11 mouse cellular contexts compared by ENCODE assay signal in genomic region chr19:10719751-10720150, GRCm38 (mm10). TPM values are rescaled to one million over a fixed set of nuclear protein-coding genes. Genes with fewer than 3 reads are reported as not detected.
DNase-seq lines count a peak whose midpoint lies in the region; ATAC-seq lines count a peak whose summit lies in the region.
"Had no signal": no experiment of that assay in that cellular context is flagged by ENCODE, and none has a peak within 500 bp of the region (broad histone marks: within the 10 kb centered on the region; RNA-seq: fewer than 3 reads in every experiment).

No protein-coding gene starts in this region.

- no peaks in the 10 kb centered on the region for H3K9me3 ChIP-seq in forebrain, embryonic 12.5 days
- H3K9me3 ChIP-seq in forebrain, embryonic 11.5 days (ENCODE audit: control insufficient read depth, low read length), result no peaks in the 10 kb centered on the region
- no peaks in the 10 kb centered on the region for H3K9me3 ChIP-seq in limb, embryonic 13.5 days

- WGBS in forebrain, embryonic 12.5 days, result 36% methylated on average over 2 of the region's 2 CpGs
- WGBS in forebrain, embryonic 11.5 days, result 52% methylated on average over 2 of the region's 2 CpGs
- 8% methylated on average over 2 of the region's 2 CpGs for WGBS in limb, embryonic 13.5 days

- 0 out of 2 replicates have a peak, but pooled peaks have one; percentile 24 for ATAC-seq in forebrain, embryonic 12.5 days (ENCODE audit: low FRiP score)
- ATAC-seq in forebrain, embryonic 11.5 days (replicated peaks; ENCODE audit: low FRiP score), result no peak
- no peak for ATAC-seq in limb, embryonic 13.5 days (ENCODE audit: low FRiP score, low read depth)
- ATAC-seq in granulocyte monocyte progenitor cell, adult 5-6 weeks (replicated peaks; ENCODE audit: poor library complexity, severe bottlenecking), result no peak
- ATAC-seq: Patski had no signal

- DNase-seq in forebrain, embryonic 11.5 days (ENCODE audit: low spot score), result no peak
- peak; percentile 91 for DNase-seq in brain, adult 2 months (ENCODE audit: low read depth, low spot score)
- peak; percentile 32 for DNase-seq in embryo, embryonic 11 days
- no peak for DNase-seq in right cerebral cortex, postnatal 36 days (ENCODE audit: low spot score in 2 of 2)
- no peak for DNase-seq in left cerebral cortex, postnatal 10 days (ENCODE audit: extremely low spot score in 1 of 2, low spot score in 2 of 2)
- DNase-seq: B cell, adult 2 months had no signal

- peaks cover 29% of the 10 kb centered on the region for H3K4me1 ChIP-seq in forebrain, embryonic 12.5 days
- H3K4me1 ChIP-seq in forebrain, embryonic 11.5 days (replicated peaks; ENCODE audit: control insufficient read depth, insufficient read depth, low read length), result peaks cover 18% of the 10 kb centered on the region
- H3K4me1 ChIP-seq in limb, embryonic 13.5 days, result peaks cover 28% of the 10 kb centered on the region

- H3K27me3 ChIP-seq in forebrain, embryonic 12.5 days, result no peaks in the 10 kb centered on the region
- no peaks in the 10 kb centered on the region for H3K27me3 ChIP-seq in forebrain, embryonic 11.5 days (ENCODE audit: control insufficient read depth, insufficient read depth, low read length)
- H3K27me3 ChIP-seq in limb, embryonic 13.5 days, result no peaks in the 10 kb centered on the region
- H3K27me3 ChIP-seq: Patski had no signal

- H3K27ac ChIP-seq in forebrain, embryonic 12.5 days, result 0 out of 2 replicates have a peak overlapping the region, but pooled peaks have one; percentile 65
- no peak overlapping the region for H3K27ac ChIP-seq in forebrain, embryonic 11.5 days (ENCODE audit: low read depth, low read length)
- H3K27ac ChIP-seq in limb, embryonic 13.5 days, result no peak overlapping the region

- H3K4me2 ChIP-seq in forebrain, embryonic 12.5 days, result no peak overlapping the region; the same call in 1 of the 2 replicates
- H3K4me2 ChIP-seq in forebrain, embryonic 11.5 days (ENCODE audit: low read depth, low read length, severe bottlenecking), result no peak overlapping the region
- H3K4me2 ChIP-seq in limb, embryonic 13.5 days (replicated peaks), result no peak overlapping the region

- intact Hi-C loops in left cerebral cortex, postnatal 10 days (cut with DNase I), result loop anchor here (10.0 kb wide), 1 partner anchor 95 kb away; no protein-coding TSS in a partner anchor

- no peak overlapping the region for H3K4me3 ChIP-seq in forebrain, embryonic 12.5 days (replicated peaks)
- H3K4me3 ChIP-seq in forebrain, embryonic 11.5 days (ENCODE audit: low read depth, low read length), result no peak overlapping the region
- no peak overlapping the region for H3K4me3 ChIP-seq in limb, embryonic 13.5 days

- no peak overlapping the region for H3K9ac ChIP-seq in forebrain, embryonic 12.5 days
- H3K9ac ChIP-seq in forebrain, embryonic 11.5 days (ENCODE audit: low read length), result no peak overlapping the region
- peak overlapping the region; percentile 19; the same call in 1 of the 2 replicates for H3K9ac ChIP-seq in limb, embryonic 13.5 days

- no peaks in the 10 kb centered on the region for H3K36me3 ChIP-seq in forebrain, embryonic 12.5 days (replicated peaks)
- H3K36me3 ChIP-seq in forebrain, embryonic 11.5 days (ENCODE audit: control insufficient read depth, insufficient read depth, low read length), result no peaks in the 10 kb centered on the region
- no peaks in the 10 kb centered on the region for H3K36me3 ChIP-seq in limb, embryonic 13.5 days

RNA-seq across cellular contexts. Expression of gene Cd5, which starts 19.1 kb away (rescaled TPM):
- polyA plus RNA-seq in forebrain, embryonic 12.5 days (2016; fragmentation: Nextera tagmentation; extraction: Ambion mirVana), result not detected in 2 replicates
- 0.05 TPM in 1 of 2 replicates, not detected in the other for polyA plus RNA-seq in forebrain, embryonic 11.5 days (2014; fragmentation: Nextera tagmentation; extraction: Ambion mirVana)
- polyA plus RNA-seq in limb, embryonic 13.5 days (2015; fragmentation: Nextera tagmentation; extraction: Ambion mirVana), result 0.08 and 0.19 TPM in 2 replicates
- not detected in 2 replicates for total RNA-seq in granulocyte monocyte progenitor cell, adult 5-6 weeks (2014; fragmentation: Nextera tagmentation)
- not detected in 2 replicates for total RNA-seq in granulocyte monocyte progenitor cell, adult 5-6 weeks (2017)
- under 1 TPM in 1 of 2 experiments, not detected in 1; 0.30 TPM for total RNA-seq in left cerebral cortex, postnatal 10 days (2021)
- polyA plus RNA-seq: liver, embryonic 16.5 days; Patski had no signal

RNA-seq across cellular contexts. Expression of gene Vps37c, which starts 31.2 kb away (rescaled TPM):
- 32.5 and 35.2 TPM in 2 replicates for polyA plus RNA-seq in forebrain, embryonic 12.5 days (2016; fragmentation: Nextera tagmentation; extraction: Ambion mirVana)
- 32.1 and 33.4 TPM in 2 replicates for polyA plus RNA-seq in forebrain, embryonic 11.5 days (2014; fragmentation: Nextera tagmentation; extraction: Ambion mirVana)
- polyA plus RNA-seq in limb, embryonic 13.5 days (2015; fragmentation: Nextera tagmentation; extraction: Ambion mirVana), result 38.3 and 40.9 TPM in 2 replicates
- total RNA-seq in granulocyte monocyte progenitor cell, adult 5-6 weeks (2014; fragmentation: Nextera tagmentation), result 21.1 and 23.8 TPM in 2 replicates
- total RNA-seq in granulocyte monocyte progenitor cell, adult 5-6 weeks (2017), result 15.3 and 20.0 TPM in 2 replicates
- total RNA-seq in left cerebral cortex, postnatal 10 days (2021), result 10 to 100 TPM; 25.2 to 27.6 TPM

RNA-seq across cellular contexts. Expression of gene Pga5, which starts 41.9 kb away (rescaled TPM):
- not detected in 2 replicates for polyA plus RNA-seq in forebrain, embryonic 12.5 days (2016; fragmentation: Nextera tagmentation; extraction: Ambion mirVana)
- not detected in 2 replicates for polyA plus RNA-seq in forebrain, embryonic 11.5 days (2014; fragmentation: Nextera tagmentation; extraction: Ambion mirVana)
- polyA plus RNA-seq in limb, embryonic 13.5 days (2015; fragmentation: Nextera tagmentation; extraction: Ambion mirVana), result 0.10 TPM in 1 of 2 replicates, not detected in the other
- not detected in 2 replicates for total RNA-seq in granulocyte monocyte progenitor cell, adult 5-6 weeks (2014; fragmentation: Nextera tagmentation)
- not detected in 2 replicates for total RNA-seq in granulocyte monocyte progenitor cell, adult 5-6 weeks (2017)
- not detected for total RNA-seq in left cerebral cortex, postnatal 10 days (2021)

Comparison
In these comparisons a context has a peak if more than half of its experiments do, and no peak if none do; other contexts are left out.
1. DNase-seq: peak in brain, adult 2 months (single experiment) and embryo, embryonic 11 days (single experiment); none in forebrain, embryonic 11.5 days (single experiment), right cerebral cortex, postnatal 36 days (0 of 2) and left cerebral cortex, postnatal 10 days (0 of 2).